Mouse (Mus musculus) retina, embryonic 14.5 days (tissue): ENCODE measurements at regions not wholly inside any gene's neighbourhood (a gene's known extent, or its start where the extent isn't known, plus 50 kb on each side); places are given as distances from the start of the nearest gene placed in this dataset.

Experiments used
- DNase-seq: peaks from one replicate; pipeline ENCODE4 v3.0.0-alpha.2; 2015; ENCODE audit warnings: low spot score

GRCm38 (mm10) chrX:19199531-19199930 lies 281.6 kb downstream of the Tex13c3 start:
- no peak for DNase-seq

GRCm38 (mm10) chrX:19168983-19169382 lies 312.1 kb downstream of the Tex13c3 start:
- no peak for DNase-seq

- no peak for DNase-seq
Measured at GRCm38 (mm10) chrX:19168546-19168945, 312.6 kb downstream of the Tex13c3 start.

- DNase-seq: no peak
Measured at GRCm38 (mm10) chrX:19168111-19168510, 313.0 kb downstream of the Tex13c3 start.

- DNase-seq: peak; percentile 42
Measured at GRCm38 (mm10) chrX:19167121-19167853, 313.8 kb downstream of the Tex13c3 start.

- DNase-seq: no peak
Measured at GRCm38 (mm10) chrX:19165891-19166644, 315.1 kb downstream of the Tex13c3 start.

- DNase-seq: no peak
Measured at GRCm38 (mm10) chrX:19164151-19164550, 317.0 kb downstream of the Tex13c3 start.

GRCm38 (mm10) chrX:19162958-19163357 lies 318.2 kb downstream of the Tex13c3 start:
- no peak for DNase-seq

- no peak for DNase-seq
Measured at GRCm38 (mm10) chrX:19162351-19162750, 318.8 kb downstream of the Tex13c3 start.

GRCm38 (mm10) chrX:19160275-19160930 lies 320.7 kb downstream of the Tex13c3 start:
- no peak for DNase-seq

GRCm38 (mm10) chrX:19157464-19158203 lies 323.5 kb downstream of the Tex13c3 start:
- DNase-seq: no peak

GRCm38 (mm10) chrX:19153619-19154018 lies 327.5 kb downstream of the Tex13c3 start:
- no peak for DNase-seq

GRCm38 (mm10) chrX:19152170-19152861 lies 328.8 kb downstream of the Tex13c3 start:
- no peak for DNase-seq

GRCm38 (mm10) chrX:19150606-19151005 lies 330.5 kb downstream of the Tex13c3 start:
- no peak for DNase-seq

GRCm38 (mm10) chrX:19148672-19149071 lies 332.4 kb downstream of the Tex13c3 start:
- no peak for DNase-seq

- no peak for DNase-seq
Measured at GRCm38 (mm10) chrX:19148251-19148650, 332.9 kb downstream of the Tex13c3 start.

GRCm38 (mm10) chrX:19112753-19113152 lies 368.4 kb downstream of the Tex13c3 start:
- no peak for DNase-seq

GRCm38 (mm10) chrX:19102911-19103310 lies 378.2 kb downstream of the Tex13c3 start:
- no peak for DNase-seq

- no peak for DNase-seq
Measured at GRCm38 (mm10) chrX:19095960-19096359, 385.2 kb downstream of the Tex13c3 start.

- DNase-seq: no peak
Measured at GRCm38 (mm10) chrX:19084435-19084834, 396.7 kb downstream of the Tex13c3 start.

- DNase-seq: no peak
Measured at GRCm38 (mm10) chrX:19080021-19080420, 401.1 kb downstream of the Tex13c3 start.
